Mouse (Mus musculus): ENCODE data around the gene Sash1. TPM values are rescaled to one million over a fixed set of nuclear protein-coding genes. Genes with fewer than 3 reads are reported as not detected.

Sash1 gene
- total RNA-seq, 1 experiment from 2014 or later = 4.8 TPM

- ATAC-seq (replicated peaks; ENCODE audit: low read depth, poor library complexity, severe bottlenecking) = no peak
Observed at GRCm38 (mm10) chr10:8860655-8861054, 25.2 kb downstream of the Sash1 start.

GRCm38 (mm10) chr10:8858718-8859117 is 27.2 kb downstream of the Sash1 start:
- peak; percentile 95 for ATAC-seq (replicated peaks; ENCODE audit: low read depth, poor library complexity, severe bottlenecking)

GRCm38 (mm10) chr10:8856942-8857341 is 28.9 kb downstream of the Sash1 start:
- no peak for ATAC-seq (replicated peaks; ENCODE audit: low read depth, poor library complexity, severe bottlenecking)

GRCm38 (mm10) chr10:8853326-8853725 is 32.5 kb downstream of the Sash1 start:
- ATAC-seq (replicated peaks; ENCODE audit: low read depth, poor library complexity, severe bottlenecking) = no peak

GRCm38 (mm10) chr10:8851625-8852024 is 34.2 kb downstream of the Sash1 start:
- ATAC-seq (replicated peaks; ENCODE audit: low read depth, poor library complexity, severe bottlenecking) = no peak

- ATAC-seq (replicated peaks; ENCODE audit: low read depth, poor library complexity, severe bottlenecking) = no peak
Observed at GRCm38 (mm10) chr10:8847974-8848373, 37.9 kb downstream of the Sash1 start.

GRCm38 (mm10) chr10:8846258-8846657 is 39.6 kb downstream of the Sash1 start:
- no peak for ATAC-seq (replicated peaks; ENCODE audit: low read depth, poor library complexity, severe bottlenecking)

- no peak for ATAC-seq (replicated peaks; ENCODE audit: low read depth, poor library complexity, severe bottlenecking)
Observed at GRCm38 (mm10) chr10:8845230-8845770, 40.6 kb downstream of the Sash1 start.

- ATAC-seq (replicated peaks; ENCODE audit: low read depth, poor library complexity, severe bottlenecking) = no peak
Observed at GRCm38 (mm10) chr10:8839956-8840355, 45.9 kb downstream of the Sash1 start.

- ATAC-seq (replicated peaks; ENCODE audit: low read depth, poor library complexity, severe bottlenecking) = peak; percentile 92
Observed at GRCm38 (mm10) chr10:8833816-8834464, 51.9 kb downstream of the Sash1 start.

- no peak for ATAC-seq (replicated peaks; ENCODE audit: low read depth, poor library complexity, severe bottlenecking)
Observed at GRCm38 (mm10) chr10:8826303-8826702, 59.6 kb downstream of the Sash1 start.

- ATAC-seq (replicated peaks; ENCODE audit: low read depth, poor library complexity, severe bottlenecking) = no peak
Observed at GRCm38 (mm10) chr10:8825874-8826273, 60.0 kb downstream of the Sash1 start.

GRCm38 (mm10) chr10:8818066-8818465 is 67.8 kb downstream of the Sash1 start:
- no peak for ATAC-seq (replicated peaks; ENCODE audit: low read depth, poor library complexity, severe bottlenecking)

GRCm38 (mm10) chr10:8813984-8814578 is 71.8 kb downstream of the Sash1 start:
- no peak for ATAC-seq (replicated peaks; ENCODE audit: low read depth, poor library complexity, severe bottlenecking)

- ATAC-seq (replicated peaks; ENCODE audit: low read depth, poor library complexity, severe bottlenecking) = no peak
Observed at GRCm38 (mm10) chr10:8813259-8813658, 72.6 kb downstream of the Sash1 start.

GRCm38 (mm10) chr10:8812807-8813206 is 73.1 kb downstream of the Sash1 start:
- ATAC-seq (replicated peaks; ENCODE audit: low read depth, poor library complexity, severe bottlenecking) = no peak

- ATAC-seq (replicated peaks; ENCODE audit: low read depth, poor library complexity, severe bottlenecking) = no peak
Observed at GRCm38 (mm10) chr10:8811261-8812039, 74.4 kb downstream of the Sash1 start.

- no peak for ATAC-seq (replicated peaks; ENCODE audit: low read depth, poor library complexity, severe bottlenecking)
Observed at GRCm38 (mm10) chr10:8810496-8810895, 75.4 kb downstream of the Sash1 start.

- no peak for ATAC-seq (replicated peaks; ENCODE audit: low read depth, poor library complexity, severe bottlenecking)
Observed at GRCm38 (mm10) chr10:8808383-8808782, 77.5 kb downstream of the Sash1 start.

- no peak for ATAC-seq (replicated peaks; ENCODE audit: low read depth, poor library complexity, severe bottlenecking)
Observed at GRCm38 (mm10) chr10:8807581-8807980, 78.3 kb downstream of the Sash1 start.

- ATAC-seq (replicated peaks; ENCODE audit: low read depth, poor library complexity, severe bottlenecking) = no peak
Observed at GRCm38 (mm10) chr10:8805402-8805801, 80.5 kb downstream of the Sash1 start.

All from common myeloid progenitor, adult 5-6 weeks (primary cell).